Mouse (Mus musculus) lung, embryonic 16.5 days (tissue): ENCODE results near the gene Trnp1. TPM values are rescaled to one million over a fixed set of nuclear protein-coding genes. Genes with fewer than 3 reads are reported as not detected.
A peak's percentile ranks its signal among the peaks of the same experiment; 100 is the strongest.

Experiments
- ATAC-seq: fragments of 200-750 bp; cut with Nextera tagmentation; 2 replicates; pipeline ENCODE4 v1.8.0; 2017; ENCODE audit warnings: low read depth, mild to moderate bottlenecking, moderate library complexity
- H3K27ac ChIP-seq: fragments of 300-500 bp; sonication (generic); 2 replicates; pipeline ENCODE4 v1.5.1; 2014; ENCODE audit warnings: mild to moderate bottlenecking, control low read depth, low read length
- H3K27me3 ChIP-seq: fragments of 300-500 bp; sonication (generic); 2 replicates; pipeline ENCODE4 v1.6.1; 2014; ENCODE audit warnings: low read depth, low read length, mixed read lengths; ENCODE audit not compliant: control insufficient read depth, insufficient read depth
- H3K36me3 ChIP-seq: fragments of 300-500 bp; sonication (generic); 2 replicates; pipeline ENCODE4 v1.6.1; 2014; ENCODE audit warnings: low read length; ENCODE audit not compliant: control insufficient read depth, insufficient read depth
- H3K4me1 ChIP-seq: fragments of 300-500 bp; sonication (generic); replicated peaks from 2 replicates; pipeline ENCODE4 v1.6.1; 2014; ENCODE audit warnings: low read length, mixed read lengths; ENCODE audit not compliant: control insufficient read depth, insufficient read depth
- H3K4me2 ChIP-seq: fragments of 300-500 bp; sonication (generic); 2 replicates; pipeline ENCODE4 v1.6.1; 2014; ENCODE audit warnings: low read depth, low read length, control low read depth
- H3K4me3 ChIP-seq: fragments of 300-500 bp; sonication (generic); 2 replicates; pipeline ENCODE4 v1.5.1; 2014; ENCODE audit warnings: mild to moderate bottlenecking, low read length, control low read depth
- H3K9ac ChIP-seq: fragments of 300-500 bp; sonication (generic); 2 replicates; pipeline ENCODE4 v1.6.1; 2014; ENCODE audit warnings: low read length, control low read depth
- H3K9me3 ChIP-seq: fragments of 300-500 bp; sonication (generic); 2 replicates; pipeline ENCODE4 v1.6.1; 2016; ENCODE audit warnings: low read length; ENCODE audit not compliant: control insufficient read depth
- WGBS: fragments of 180-500 bp; shearing (Covaris S2); extraction: QIAGEN DNeasy Blood & Tissue Kit; methylation state at CpG from one replicate; pipeline ENCODE4 v1.1.7; 2014; 5-methylcytosine and 5-hydroxymethylcytosine counted together
- polyA plus RNA-seq: library from polyadenylated mRNA; unstranded; fragments of >200 nt; fragmentation: Nextera tagmentation; extraction: Ambion mirVana; gene quantifications from 2 replicates; pipeline ENCODE4 v1.2.1, GENCODE M21; 2015

Trnp1 gene
- polyA plus RNA-seq, 1 experiment from 2014 or later: 0.18 TPM

DNA sequence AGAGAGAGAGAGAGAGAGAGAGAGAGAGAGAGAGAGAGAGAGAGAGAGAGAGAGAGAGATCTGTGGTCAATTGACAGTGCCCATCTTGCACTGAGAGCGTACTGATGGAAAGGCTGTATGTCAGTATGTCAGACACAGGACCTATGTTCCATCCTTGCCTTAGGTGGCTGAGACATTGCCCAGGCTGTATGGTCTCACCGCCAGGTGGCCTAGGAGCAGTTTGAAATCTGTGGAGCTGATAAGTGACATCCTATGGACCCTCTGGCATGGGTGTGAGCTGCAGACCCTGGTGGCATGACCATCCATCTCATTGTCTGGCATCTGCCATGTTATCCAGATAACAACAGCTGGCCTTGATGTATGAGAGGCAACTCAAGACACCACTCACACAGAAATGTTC, 24.5 kb downstream of the Trnp1 start:
- no peak overlapping the region for H3K9ac ChIP-seq
- no peak for ATAC-seq
- no peak overlapping the region for H3K4me3 ChIP-seq
- 56% methylated on average over 2 of the region's 2 CpGs for WGBS
- H3K4me1 ChIP-seq: 0 out of 2 replicates have a peak, but pooled peaks cover 2% of the 10 kb centered on the region
- peaks cover 6% of the 10 kb centered on the region for H3K9me3 ChIP-seq
- H3K27ac ChIP-seq: no peak overlapping the region
- H3K4me2 ChIP-seq: no peak overlapping the region
- peaks cover 7% of the 10 kb centered on the region for H3K27me3 ChIP-seq
- no peaks in the 10 kb centered on the region for H3K36me3 ChIP-seq

- WGBS: 78% methylated on average over 7 of the region's 7 CpGs
- no peak for ATAC-seq
- H3K36me3 ChIP-seq: no peaks in the 10 kb centered on the region
Measured at GRCm38 (mm10) chr4:133471135-133471821, 27.1 kb downstream of the Trnp1 start.

GRCm38 (mm10) chr4:133469122-133469521, 29.2 kb downstream of the Trnp1 start:
- 7% methylated on average over 12 of the region's 12 CpGs for WGBS
- Histone ChIP-seq H3K4me3 (no peak overlapping the region), H3K4me2 (peak overlapping the region; percentile 28), H3K9me3 (peaks cover 6% of the 10 kb centered on the region), H3K27me3 (no peaks in the 10 kb centered on the region), H3K27ac (no peak overlapping the region), H3K9ac (no peak overlapping the region), H3K4me1 (peaks cover 8% of the 10 kb centered on the region; the same call in 1 of the 2 replicates), H3K36me3 (no peaks in the 10 kb centered on the region)
- no peak for ATAC-seq

More at GRCm38 (mm10) chr4:133471135-133471821, 27.1 kb downstream of the Trnp1 start:
- no peak overlapping the region for H3K9ac ChIP-seq
- peaks cover 6% of the 10 kb centered on the region for H3K9me3 ChIP-seq
- H3K27me3 ChIP-seq: no peaks in the 10 kb centered on the region
- H3K27ac ChIP-seq: no peak overlapping the region
- peaks cover 8% of the 10 kb centered on the region; the same call in 1 of the 2 replicates for H3K4me1 ChIP-seq
- H3K4me2 ChIP-seq: no peak overlapping the region
- H3K4me3 ChIP-seq: no peak overlapping the region

- no peak overlapping the region for H3K27ac ChIP-seq
- H3K36me3 ChIP-seq: no peaks in the 10 kb centered on the region
- peaks cover 8% of the 10 kb centered on the region; the same call in 1 of the 2 replicates for H3K4me1 ChIP-seq
- H3K9ac ChIP-seq: peak overlapping the region; percentile 70
- no peaks in the 10 kb centered on the region for H3K27me3 ChIP-seq
- under 1% methylated on average over 27 of the region's 27 CpGs for WGBS
- peak overlapping the region; percentile 62 for H3K4me3 ChIP-seq
- peaks cover 6% of the 10 kb centered on the region for H3K9me3 ChIP-seq
- H3K4me2 ChIP-seq: peak overlapping the region; percentile 98
- ATAC-seq: peak; percentile 88
Measured at GRCm38 (mm10) chr4:133468080-133468479, 30.3 kb downstream of the Trnp1 start.

DNA sequence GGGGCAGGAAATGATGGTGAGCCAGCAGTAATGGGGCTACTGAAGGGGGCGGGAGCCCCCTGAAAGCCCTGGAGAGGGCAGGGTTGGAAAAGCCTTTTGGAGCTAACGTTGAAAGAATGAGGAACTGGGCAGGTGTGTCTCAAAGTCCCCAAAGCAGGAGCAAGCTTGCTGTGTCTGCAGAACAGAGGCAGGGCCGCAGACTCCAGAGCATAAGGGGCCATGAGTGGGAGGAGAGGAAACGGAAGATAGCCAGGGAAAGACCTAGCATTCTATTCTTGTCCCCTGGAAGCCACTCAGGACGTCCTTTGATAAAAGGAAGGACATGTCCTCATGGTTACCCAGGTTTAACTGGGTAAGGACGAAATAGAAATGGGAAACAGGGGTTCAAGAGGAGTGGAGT, 35.2 kb downstream of the Trnp1 start:
- Histone ChIP-seq H3K4me2 (no peak overlapping the region), H3K4me1 (peaks cover 3% of the 10 kb centered on the region; the same call in 1 of the 2 replicates), H3K9me3 (no peaks in the 10 kb centered on the region), H3K4me3 (no peak overlapping the region), H3K27me3 (no peaks in the 10 kb centered on the region), H3K9ac (no peak overlapping the region), H3K36me3 (no peaks in the 10 kb centered on the region), H3K27ac (peak overlapping the region; percentile 47)
- WGBS: 31% methylated on average over 6 of the region's 6 CpGs
- ATAC-seq: no peak

- WGBS: 51% methylated on average over 4 of the region's 4 CpGs
- no peaks in the 10 kb centered on the region for H3K9me3 ChIP-seq
- H3K27me3 ChIP-seq: no peaks in the 10 kb centered on the region
- H3K9ac ChIP-seq: no peak overlapping the region
- H3K4me1 ChIP-seq: no peaks in the 10 kb centered on the region; the same call in 1 of the 2 replicates
- H3K27ac ChIP-seq: no peak overlapping the region
- peak; percentile 56 for ATAC-seq
- no peak overlapping the region for H3K4me2 ChIP-seq
- no peaks in the 10 kb centered on the region for H3K36me3 ChIP-seq
- no peak overlapping the region for H3K4me3 ChIP-seq
Measured at GRCm38 (mm10) chr4:133461362-133461761, 37.0 kb downstream of the Trnp1 start.

DNA sequence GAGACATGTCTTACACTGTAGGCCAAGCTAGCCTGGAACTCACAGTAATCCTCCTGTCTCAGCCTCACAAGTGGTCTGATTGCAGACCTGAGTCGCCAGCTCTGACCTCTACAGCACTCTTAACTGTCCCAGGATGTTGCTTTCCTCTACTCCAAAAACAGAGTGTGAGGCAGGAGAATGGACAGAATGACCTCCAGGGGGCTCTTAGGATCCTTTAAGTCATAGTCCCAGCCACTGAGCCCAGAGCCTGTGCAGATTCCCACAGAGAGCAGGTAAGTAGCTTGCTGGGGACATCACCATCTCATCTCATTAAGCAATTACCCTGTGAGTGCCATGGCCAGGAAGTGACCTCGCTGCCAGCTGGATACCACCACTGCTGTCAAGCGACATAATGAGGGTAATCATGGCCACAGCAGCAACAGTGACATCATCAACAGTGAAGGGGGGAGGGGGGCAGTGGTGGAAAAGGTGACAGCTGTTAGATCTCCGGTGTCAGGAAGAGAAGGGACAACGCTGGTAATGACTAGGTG, 37.5 kb downstream of the Trnp1 start:
- no peaks in the 10 kb centered on the region for H3K36me3 ChIP-seq
- 36% methylated on average over 5 of the region's 5 CpGs for WGBS
- H3K27ac ChIP-seq: no peak overlapping the region
- H3K9me3 ChIP-seq: no peaks in the 10 kb centered on the region
- 0 out of 2 replicates have a peak, but pooled peaks have one; percentile 23 for ATAC-seq
- no peak overlapping the region for H3K4me3 ChIP-seq
- H3K9ac ChIP-seq: no peak overlapping the region
- no peaks in the 10 kb centered on the region; the same call in 1 of the 2 replicates for H3K4me1 ChIP-seq
- H3K4me2 ChIP-seq: no peak overlapping the region
- no peaks in the 10 kb centered on the region for H3K27me3 ChIP-seq

DNA sequence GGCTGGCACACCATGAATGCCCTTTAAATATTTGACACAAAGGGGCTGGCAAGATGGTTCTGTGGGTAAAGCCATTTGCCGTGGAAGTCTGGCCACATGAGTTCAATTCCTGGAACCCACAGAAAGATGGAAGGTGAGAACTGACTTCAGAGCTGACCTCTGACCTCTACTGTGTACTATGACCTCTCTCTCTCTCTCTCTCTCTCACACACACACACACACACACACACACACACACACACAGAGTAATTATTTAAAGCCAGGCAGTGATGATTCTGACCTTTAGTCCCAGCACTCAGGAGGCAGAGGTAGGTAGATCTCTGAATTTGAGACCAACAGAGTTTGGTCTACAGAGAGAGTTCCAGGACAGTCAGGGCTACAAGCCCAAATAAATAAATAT, 38.3 kb downstream of the Trnp1 start:
- Histone ChIP-seq H3K4me3 (no peak overlapping the region), H3K9ac (no peak overlapping the region), H3K4me2 (no peak overlapping the region), H3K27me3 (no peaks in the 10 kb centered on the region), H3K27ac (no peak overlapping the region), H3K9me3 (no peaks in the 10 kb centered on the region), H3K4me1 (no peaks in the 10 kb centered on the region; the same call in 1 of the 2 replicates), H3K36me3 (no peaks in the 10 kb centered on the region)
- no peak for ATAC-seq
- 59% methylated on average over 1 of the region's 1 CpGs for WGBS

DNA sequence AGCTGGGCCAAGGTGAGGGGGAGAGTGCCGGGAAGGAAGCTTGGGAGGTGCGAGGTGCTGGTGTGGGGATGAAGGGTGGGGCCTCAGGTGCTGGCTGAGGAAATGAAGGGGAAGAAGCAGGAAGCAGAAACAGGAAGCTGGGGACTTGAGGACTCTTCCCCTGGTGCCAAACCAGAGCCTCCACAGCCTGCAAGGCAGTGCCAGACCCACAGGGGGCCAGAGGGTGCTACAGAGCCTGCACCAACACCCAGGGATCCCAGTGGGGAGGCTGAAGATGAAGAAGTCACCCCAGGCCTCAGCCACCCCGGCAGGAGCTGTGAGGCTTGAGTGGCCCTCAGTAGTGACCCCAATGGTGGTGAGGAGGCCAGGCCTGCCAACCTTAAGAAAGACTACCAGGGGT, 40.3 kb downstream of the Trnp1 start:
- Histone ChIP-seq H3K9ac (no peak overlapping the region), H3K4me1 (no peaks in the 10 kb centered on the region; the same call in 1 of the 2 replicates), H3K27ac (no peak overlapping the region), H3K4me2 (no peak overlapping the region), H3K36me3 (no peaks in the 10 kb centered on the region), H3K4me3 (no peak overlapping the region), H3K27me3 (no peaks in the 10 kb centered on the region), H3K9me3 (no peaks in the 10 kb centered on the region)
- 46% methylated on average over 3 of the region's 3 CpGs for WGBS
- no peak for ATAC-seq
